Mouse (Mus musculus): ENCODE data around the gene Sgpp2.

GRCm38 (mm10) chr1:78443056-78443455, 132.9 kb downstream of the Sgpp2 start:
- TF ChIP-seq CTCF (IDR thresholded peaks at IDR 0.05; ENCODE audit: low read depth) (no peak), EP300 (IDR thresholded peaks at IDR 0.05; ENCODE audit: low read depth) (no peak)
